Mouse (Mus musculus): Measurements from ENCODE around the gene Snx30.

- TF ChIP-seq SMC3 (IDR thresholded peaks at IDR 0.05; ENCODE audit: low read depth, low read length) (no peak), POLR2A (IDR thresholded peaks at IDR 0.05; ENCODE audit: control insufficient read depth in 1 of 2, insufficient read depth in 1 of 2, low read depth in 1 of 2, low read length in 2 of 2, poor library complexity in 1 of 2) (no peak)
These were observed 17.8 kb downstream of the Snx30 start for GRCm38 (mm10) chr4:59823470-59823869.

Measured in MEL (cell line).